Mouse (Mus musculus) brain, embryonic 14.5 days (tissue): ENCODE measurements at regions not wholly inside any gene's neighbourhood (a gene's known extent, or its start where the extent isn't known, plus 50 kb on each side); places are given as distances from the start of the nearest gene placed in this dataset.

Source experiments
- DNase-seq: peaks from one replicate; pipeline ENCODE4 v3.0.0-alpha.2; 2011; ENCODE audit warnings: low read depth
- CTCF ChIP-seq: fragments of 200-500 bp; IDR thresholded peaks from 2 replicates; pipeline ENCODE4 v1.5.1; 2012; ENCODE audit warnings: inconsistent platforms, mild to moderate bottlenecking, moderate library complexity, borderline replicate concordance; ENCODE audit not compliant: insufficient read depth, insufficient read length; ENCODE audit errors: extremely low read depth
- POLR2A ChIP-seq: fragments of 200-500 bp; IDR thresholded peaks from 2 replicates; pipeline ENCODE4 v1.6.1; 2012; ENCODE audit warnings: mild to moderate bottlenecking, inconsistent platforms, borderline replicate concordance; ENCODE audit not compliant: poor library complexity, insufficient read depth, insufficient read length, severe bottlenecking; ENCODE audit errors: extremely low read depth

DNA sequence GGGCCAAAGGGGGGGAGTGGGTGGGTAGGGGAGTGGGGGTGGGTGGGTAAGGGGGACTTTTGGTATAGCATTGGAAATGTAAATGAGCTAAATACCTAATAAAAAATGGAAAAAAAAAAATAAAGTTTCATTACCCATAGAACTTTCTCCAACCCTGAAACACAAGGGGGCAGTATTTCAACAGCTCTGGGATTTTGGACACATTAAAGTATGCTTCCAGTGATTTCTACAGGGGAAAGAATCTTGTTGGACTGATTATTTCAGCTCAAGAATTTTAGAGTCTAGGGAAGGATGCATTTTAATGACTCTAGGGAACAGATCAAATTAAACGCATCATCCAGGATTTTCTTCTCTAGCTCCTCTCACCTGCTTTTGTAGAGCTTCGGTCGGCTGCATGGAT lies 345.9 kb downstream of the Nrcam start:
- DNase-seq = peak; percentile 57

GRCm38 (mm10) chr12:44675003-44675402 lies 346.3 kb downstream of the Nrcam start:
- TF ChIP-seq POLR2A (no peak), CTCF (peak; percentile 37; the same call in 1 of the 2 replicates)
- DNase-seq = peak; percentile 43
